Mouse (Mus musculus): ENCODE measurements at regions not wholly inside any gene's neighbourhood (a gene's known extent, or its start where the extent isn't known, plus 50 kb on each side); places are given as distances from the start of the nearest gene placed in this dataset.

GRCm38 (mm10) chr13:82187196-82187595, 404.3 kb downstream of the Cetn3 start:
- peak; percentile 94 for DNase-seq (ENCODE audit: low read depth, low spot score)

GRCm38 (mm10) chr13:82200739-82201138, 417.9 kb downstream of the Cetn3 start:
- no peak for DNase-seq (ENCODE audit: low read depth, low spot score)

- DNase-seq (ENCODE audit: low read depth, low spot score) = no peak
Observed at GRCm38 (mm10) chr13:82225430-82225829, 442.6 kb downstream of the Cetn3 start.

- no peak for DNase-seq (ENCODE audit: low read depth, low spot score)
Observed at GRCm38 (mm10) chr13:82233901-82234300, 451.0 kb downstream of the Cetn3 start.

- no peak for DNase-seq (ENCODE audit: low read depth, low spot score)
Observed at GRCm38 (mm10) chr13:82246231-82246630, 463.4 kb downstream of the Cetn3 start.

- no peak for DNase-seq (ENCODE audit: low read depth, low spot score)
Observed at GRCm38 (mm10) chr13:82250361-82250760, 467.5 kb downstream of the Cetn3 start.

GRCm38 (mm10) chr13:82258491-82258935, 475.6 kb downstream of the Cetn3 start:
- DNase-seq (ENCODE audit: low read depth, low spot score) = no peak

- no peak for DNase-seq (ENCODE audit: low read depth, low spot score)
Observed at GRCm38 (mm10) chr13:82264236-82264635, 481.4 kb downstream of the Cetn3 start.

- DNase-seq (ENCODE audit: low read depth, low spot score) = no peak
Observed at GRCm38 (mm10) chr13:82265170-82265569, 482.3 kb downstream of the Cetn3 start.

- no peak for DNase-seq (ENCODE audit: low read depth, low spot score)
Observed at GRCm38 (mm10) chr13:82265736-82266135, 482.9 kb downstream of the Cetn3 start.

- no peak for DNase-seq (ENCODE audit: low read depth, low spot score)
Observed at GRCm38 (mm10) chr13:82274733-82275132, 491.9 kb downstream of the Cetn3 start.

GRCm38 (mm10) chr13:82276001-82276400, 493.1 kb downstream of the Cetn3 start:
- DNase-seq (ENCODE audit: low read depth, low spot score) = no peak

GRCm38 (mm10) chr13:82280744-82281143, 497.9 kb downstream of the Cetn3 start:
- no peak for DNase-seq (ENCODE audit: low read depth, low spot score)

- DNase-seq (ENCODE audit: low read depth, low spot score) = no peak
Observed at GRCm38 (mm10) chr13:82295834-82296233, 513.0 kb downstream of the Cetn3 start.

- no peak for DNase-seq (ENCODE audit: low read depth, low spot score)
Observed at GRCm38 (mm10) chr13:82304227-82304626, 521.4 kb downstream of the Cetn3 start.

- no peak for DNase-seq (ENCODE audit: low read depth, low spot score)
Observed at GRCm38 (mm10) chr13:82305076-82305475, 522.2 kb downstream of the Cetn3 start.

GRCm38 (mm10) chr13:82308336-82308735, 525.5 kb downstream of the Cetn3 start:
- DNase-seq (ENCODE audit: low read depth, low spot score) = no peak

- DNase-seq (ENCODE audit: low read depth, low spot score) = no peak
Observed at GRCm38 (mm10) chr13:82316573-82317202, 533.8 kb downstream of the Cetn3 start.

GRCm38 (mm10) chr13:82317203-82317580, 534.3 kb downstream of the Cetn3 start:
- no peak for DNase-seq (ENCODE audit: low read depth, low spot score)

GRCm38 (mm10) chr13:82318395-82318794, 535.5 kb downstream of the Cetn3 start:
- no peak for DNase-seq (ENCODE audit: low read depth, low spot score)

GRCm38 (mm10) chr13:82354355-82354754, 571.5 kb downstream of the Cetn3 start:
- DNase-seq (ENCODE audit: low read depth, low spot score) = no peak

- no peak for DNase-seq (ENCODE audit: low read depth, low spot score)
Observed at GRCm38 (mm10) chr13:82355296-82355695, 572.4 kb downstream of the Cetn3 start.

- peak; percentile 3 for DNase-seq (ENCODE audit: low read depth, low spot score)
Observed at GRCm38 (mm10) chr13:82359442-82359841, 576.6 kb downstream of the Cetn3 start.

- no peak for DNase-seq (ENCODE audit: low read depth, low spot score)
Observed at GRCm38 (mm10) chr13:82360711-82361110, 577.8 kb downstream of the Cetn3 start.
